Mouse (Mus musculus) C2C12 (cell line): Measurements from ENCODE around the gene Il1r1. TPM values are rescaled to one million over a fixed set of nuclear protein-coding genes. Genes with fewer than 3 reads are reported as not detected.

Experiments used
- H3K27me3 ChIP-seq: one replicate; pipeline ENCODE4 v1.6.1; 2011; ENCODE audit not compliant: control insufficient read depth, insufficient read depth, insufficient read length
- H3K36me3 ChIP-seq: one replicate; pipeline ENCODE4 v1.6.1; 2011; ENCODE audit not compliant: control insufficient read depth, insufficient read depth
- H3K4me3 ChIP-seq: one replicate; pipeline ENCODE4 v1.5.1; 2011; ENCODE audit warnings: mild to moderate bottlenecking, control low read depth; ENCODE audit not compliant: poor library complexity, insufficient read depth, severe bottlenecking
- H3K79me2 ChIP-seq: one replicate; pipeline ENCODE4 v1.6.1; 2011; ENCODE audit not compliant: control insufficient read depth, insufficient read depth
- H3K79me3 ChIP-seq: one replicate; pipeline ENCODE4 v1.6.1; 2011; ENCODE audit warnings: low read depth, control low read depth
- H3ac ChIP-seq: one replicate; pipeline ENCODE3; 2011; ENCODE audit warnings: low read depth; ENCODE audit not compliant: control insufficient read depth, insufficient read length
- CEBPB ChIP-seq: IDR thresholded peaks from one replicate; pipeline ENCODE4 v1.6.1; 2011; ENCODE audit warnings: low read depth, mild to moderate bottlenecking, control low read depth, moderate library complexity
- CTCF ChIP-seq: IDR thresholded peaks from one replicate; pipeline ENCODE4 v1.5.1; 2011; ENCODE audit not compliant: control insufficient read depth, insufficient read depth, insufficient read length
- FOSL1 ChIP-seq: IDR thresholded peaks from one replicate; pipeline ENCODE4 v1.8.0; 2011; ENCODE audit warnings: mild to moderate bottlenecking, low read length; ENCODE audit not compliant: poor library complexity, insufficient read depth, severe bottlenecking
- MAX ChIP-seq: IDR thresholded peaks from one replicate; pipeline ENCODE4 v1.6.1; 2011; ENCODE audit warnings: mild to moderate bottlenecking, control low read depth
- MYOD1 ChIP-seq: IDR thresholded peaks from one replicate; pipeline ENCODE4 v1.6.1; 2011; ENCODE audit warnings: low read depth; ENCODE audit not compliant: control insufficient read depth, insufficient read length
- MYOG ChIP-seq: IDR thresholded peaks from one replicate; pipeline ENCODE4 v1.6.1; 2011; ENCODE audit not compliant: control insufficient read depth, insufficient read length; ENCODE audit errors: extremely low read depth
- USF1 ChIP-seq: IDR thresholded peaks from one replicate; pipeline ENCODE4 v1.6.1; 2011; ENCODE audit warnings: low read depth, mild to moderate bottlenecking, control low read depth, moderate library complexity
- polyA plus RNA-seq: library from polyadenylated mRNA; unstranded; fragments of >200 nt; fragmentation: generic; extraction: Trizol; gene quantifications from one replicate; pipeline ENCODE4 v1.2.1, GENCODE M21; 2012; ENCODE audit warnings: missing spikeins

Il1r1 gene
- polyA plus RNA-seq, 1 experiment: 16.8 TPM

DNA sequence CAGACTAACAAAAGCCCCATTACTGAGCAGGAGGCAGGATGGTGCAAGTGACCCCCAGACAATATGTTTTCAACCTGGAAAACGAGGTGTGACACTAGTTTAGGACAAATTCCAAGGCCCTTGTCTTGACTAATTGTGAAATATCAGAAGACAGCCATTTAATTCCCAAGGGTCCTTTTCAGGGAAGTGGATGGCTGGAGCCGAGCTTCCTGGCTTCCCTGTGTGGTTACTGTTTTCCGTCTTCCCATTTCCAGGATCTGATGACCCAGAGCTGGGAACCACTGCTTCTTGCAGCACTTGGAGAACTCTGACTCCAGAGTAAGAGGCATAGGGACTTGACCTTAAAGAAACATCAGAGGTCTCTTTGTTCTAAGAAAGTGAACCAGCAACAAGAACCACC, 43.2 kb upstream of the Il1r1 start:
- Histone ChIP-seq H3K27me3 (no peaks in the 10 kb centered on the region), H3K79me3 (no peaks in the 10 kb centered on the region), H3K36me3 (no peaks in the 10 kb centered on the region), H3K79me2 (no peaks in the 10 kb centered on the region), H3K4me3 (no peak overlapping the region), H3ac (no peak overlapping the region)
- no peak for TF ChIP-seq MYOG
- no peak for TF ChIP-seq MYOD1
- TF ChIP-seq USF1: no peak
- TF ChIP-seq CTCF: no peak
- TF ChIP-seq FOSL1: no peak
- TF ChIP-seq CEBPB: no peak
- no peak for TF ChIP-seq MAX

DNA sequence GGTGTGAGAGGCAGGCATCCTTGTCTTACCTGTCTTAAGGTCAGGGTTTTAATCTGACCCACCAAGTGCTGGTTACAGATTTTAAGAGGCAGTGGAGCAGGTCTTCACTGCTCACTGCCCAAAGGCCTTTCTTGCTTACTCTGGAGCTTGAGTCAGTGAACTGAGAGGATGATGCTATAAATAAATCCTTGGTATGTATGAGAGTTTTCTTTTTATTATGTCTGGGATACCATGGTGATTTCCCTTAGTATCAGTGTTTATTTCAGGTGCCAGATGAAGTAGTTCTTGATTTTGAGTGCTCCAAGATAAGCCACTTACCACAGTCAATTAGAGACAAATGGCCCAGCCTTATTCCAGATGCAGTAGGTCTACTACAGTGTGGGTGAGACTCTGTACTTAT, 41.5 kb upstream of the Il1r1 start:
- Histone ChIP-seq H3K79me2 (no peaks in the 10 kb centered on the region), H3K36me3 (no peaks in the 10 kb centered on the region), H3K27me3 (no peaks in the 10 kb centered on the region), H3ac (no peak overlapping the region), H3K4me3 (no peak overlapping the region), H3K79me3 (no peaks in the 10 kb centered on the region)
- TF ChIP-seq MYOG: no peak
- TF ChIP-seq MYOD1: no peak
- TF ChIP-seq FOSL1: no peak
- no peak for TF ChIP-seq CEBPB
- TF ChIP-seq USF1: no peak
- TF ChIP-seq MAX: no peak
- no peak for TF ChIP-seq CTCF

GRCm38 (mm10) chr1:40187961-40188360, 36.9 kb upstream of the Il1r1 start:
- no peak overlapping the region for H3ac ChIP-seq
- no peaks in the 10 kb centered on the region for H3K27me3 ChIP-seq
- H3K36me3 ChIP-seq: no peaks in the 10 kb centered on the region
- no peak for TF ChIP-seq MAX
- TF ChIP-seq USF1: no peak
- no peak for TF ChIP-seq FOSL1
- TF ChIP-seq MYOG: no peak
- no peak for TF ChIP-seq MYOD1
- no peak for TF ChIP-seq CEBPB
- TF ChIP-seq CTCF: no peak
- no peaks in the 10 kb centered on the region for H3K79me3 ChIP-seq
- H3K4me3 ChIP-seq: no peak overlapping the region
- no peaks in the 10 kb centered on the region for H3K79me2 ChIP-seq

DNA sequence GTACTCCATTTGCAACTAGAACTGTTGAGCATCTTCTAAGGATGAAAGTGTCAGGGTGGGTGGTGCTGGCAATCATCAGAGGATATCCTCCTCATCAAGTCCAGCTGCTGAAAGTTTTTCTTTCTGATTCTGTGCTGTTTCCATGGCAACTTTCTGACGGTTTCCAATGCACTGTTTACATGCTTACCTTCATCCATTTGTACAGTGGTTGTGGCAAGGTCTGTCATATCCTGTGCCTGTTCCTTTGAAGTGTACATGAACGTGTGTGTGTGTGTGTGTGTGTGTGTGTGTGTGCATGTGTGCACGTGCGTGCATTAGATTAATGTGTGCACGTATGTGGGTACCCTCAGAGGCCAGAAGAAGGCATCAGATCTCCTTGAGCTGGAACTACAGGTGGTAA, 34.9 kb upstream of the Il1r1 start:
- Histone ChIP-seq H3K27me3 (no peaks in the 10 kb centered on the region), H3ac (no peak overlapping the region), H3K79me3 (no peaks in the 10 kb centered on the region), H3K36me3 (no peaks in the 10 kb centered on the region), H3K79me2 (no peaks in the 10 kb centered on the region), H3K4me3 (no peak overlapping the region)
- TF ChIP-seq MYOG (no peak), CEBPB (no peak), CTCF (no peak), MAX (no peak), USF1 (no peak), MYOD1 (no peak), FOSL1 (no peak)

DNA sequence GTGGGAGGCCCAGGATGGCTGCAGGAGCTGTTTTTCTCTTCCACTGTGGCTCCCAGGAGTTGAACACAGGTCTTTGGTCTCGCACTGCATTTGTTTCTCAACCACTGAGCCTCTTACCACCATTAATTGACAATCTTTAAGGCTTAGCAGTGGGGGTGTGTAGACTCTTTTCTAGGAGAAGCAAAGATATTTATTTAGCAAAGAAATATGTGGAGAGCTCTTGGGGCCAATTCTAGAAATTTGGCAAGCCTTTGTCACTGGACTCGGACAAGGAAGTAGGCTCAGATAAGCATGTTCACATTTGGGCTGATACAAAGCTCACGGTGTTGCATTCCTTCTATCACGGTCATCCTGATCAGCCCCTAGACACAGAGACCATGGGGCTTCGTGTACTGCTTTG, 34.0 kb upstream of the Il1r1 start:
- Histone ChIP-seq H3K36me3 (no peaks in the 10 kb centered on the region), H3K4me3 (no peak overlapping the region), H3K79me2 (no peaks in the 10 kb centered on the region), H3K27me3 (no peaks in the 10 kb centered on the region), H3ac (no peak overlapping the region), H3K79me3 (no peaks in the 10 kb centered on the region)
- no peak for TF ChIP-seq MYOG
- no peak for TF ChIP-seq MYOD1
- TF ChIP-seq CTCF: no peak
- TF ChIP-seq FOSL1: no peak
- no peak for TF ChIP-seq USF1
- no peak for TF ChIP-seq MAX

DNA sequence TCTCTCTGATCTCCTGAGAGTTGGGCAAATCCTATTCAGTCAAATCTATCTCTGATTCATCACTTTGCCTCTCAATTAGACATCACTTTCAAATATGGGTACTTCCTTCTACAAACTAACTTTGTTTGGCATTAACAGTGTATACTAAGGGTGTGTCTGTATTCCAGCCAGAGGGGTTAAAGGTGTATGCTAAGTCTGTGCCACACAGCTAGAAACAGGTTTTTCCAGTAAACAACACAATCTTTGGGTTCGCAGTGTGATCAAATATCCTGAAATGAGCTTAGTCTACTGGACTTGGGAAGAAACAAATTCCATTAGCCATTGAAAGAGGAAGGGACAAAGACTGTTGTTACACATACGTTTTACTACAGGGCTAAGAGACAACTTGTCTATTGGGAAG, 30.6 kb upstream of the Il1r1 start:
- no peaks in the 10 kb centered on the region for H3K79me3 ChIP-seq
- H3K36me3 ChIP-seq: no peaks in the 10 kb centered on the region
- H3K4me3 ChIP-seq: no peak overlapping the region
- no peaks in the 10 kb centered on the region for H3K27me3 ChIP-seq
- H3ac ChIP-seq: no peak overlapping the region
- no peak for TF ChIP-seq USF1
- TF ChIP-seq MYOD1: no peak
- no peak for TF ChIP-seq CEBPB
- TF ChIP-seq MYOG: no peak
- TF ChIP-seq FOSL1: no peak
- no peak for TF ChIP-seq CTCF
- no peak for TF ChIP-seq MAX
- no peaks in the 10 kb centered on the region for H3K79me2 ChIP-seq
